Mouse (Mus musculus) heart, embryonic 14.5 days (tissue): ENCODE measurements around the gene Caskin1. TPM values are rescaled to one million over a fixed set of nuclear protein-coding genes. Genes with fewer than 3 reads are reported as not detected.
A peak's percentile ranks its signal among the peaks of the same experiment; 100 is the strongest.

Source experiments
- ATAC-seq: fragments of 200-750 bp; cut with Nextera tagmentation; 2 replicates; pipeline ENCODE4 v1.8.0; 2017; ENCODE audit warnings: low read depth, moderate TSS enrichment; ENCODE audit not compliant: insufficient number of reproducible peaks, insufficient read depth, low FRiP score
- H3K27ac ChIP-seq, 2 experiments: fragments of 200-500 bp in 1 of 2; fragments of 300-500 bp in 1 of 2; sonication (generic) in 1 of 2; replicated peaks in 1 of 2; 2 replicates each; pipeline ENCODE4 v1.5.1; 2012 to 2014; ENCODE audit warnings: low read depth in 2 of 2, low read length in 2 of 2, control low read depth in 1 of 2, mild to moderate bottlenecking in 1 of 2, mixed read lengths in 1 of 2; ENCODE audit not compliant: control insufficient read depth in 1 of 2, insufficient read depth in 1 of 2
- H3K27me3 ChIP-seq: fragments of 300-500 bp; sonication (generic); 2 replicates; pipeline ENCODE4 v1.6.1; 2014; ENCODE audit warnings: mild to moderate bottlenecking, low read length, control low read depth; ENCODE audit not compliant: control insufficient read depth, insufficient read depth
- H3K36me3 ChIP-seq: fragments of 300-500 bp; sonication (generic); 2 replicates; pipeline ENCODE4 v1.6.1; 2014; ENCODE audit warnings: mild to moderate bottlenecking, control low read depth, low read length, mixed read lengths; ENCODE audit not compliant: control insufficient read depth, insufficient read depth
- H3K4me1 ChIP-seq, 2 experiments: fragments of 200-500 bp in 1 of 2; fragments of 300-500 bp in 1 of 2; sonication (generic) in 1 of 2; 2 replicates each; pipeline ENCODE4 v1.6.1; 2012 to 2014; ENCODE audit warnings: low read length in 2 of 2, control low read depth in 1 of 2, mixed read lengths in 1 of 2; ENCODE audit not compliant: control insufficient read depth in 2 of 2, insufficient read depth in 2 of 2
- H3K4me2 ChIP-seq: fragments of 300-500 bp; sonication (generic); 2 replicates; pipeline ENCODE4 v1.6.1; 2014; ENCODE audit warnings: mild to moderate bottlenecking, low read length
- H3K4me3 ChIP-seq, 2 experiments: fragments of 200-500 bp in 1 of 2; fragments of 300-500 bp in 1 of 2; sonication (generic) in 1 of 2; 2 replicates each; pipeline ENCODE4 v1.5.1; 2012 to 2014; ENCODE audit warnings: low read length in 2 of 2, mild to moderate bottlenecking in 2 of 2, control low read depth in 1 of 2, low read depth in 1 of 2, moderate library complexity in 1 of 2; ENCODE audit not compliant: control insufficient read depth in 1 of 2, insufficient read depth in 1 of 2
- H3K9ac ChIP-seq: fragments of 300-500 bp; sonication (generic); 2 replicates; pipeline ENCODE4 v1.6.1; 2014; ENCODE audit warnings: mild to moderate bottlenecking, low read length
- H3K9me3 ChIP-seq: fragments of 300-500 bp; sonication (generic); 2 replicates; pipeline ENCODE4 v1.6.1; 2016; ENCODE audit warnings: low read length, control low read depth; ENCODE audit not compliant: control insufficient read depth
- WGBS: fragments of 180-500 bp; shearing (Covaris S2); extraction: QIAGEN DNeasy Blood & Tissue Kit; methylation state at CpG from one replicate; pipeline ENCODE4 v1.1.7; 2014; 5-methylcytosine and 5-hydroxymethylcytosine counted together
- polyA plus RNA-seq: library from polyadenylated mRNA; unstranded; fragments of >200 nt; fragmentation: Nextera tagmentation; extraction: Ambion mirVana; gene quantifications from 2 replicates; pipeline ENCODE4 v1.2.1, GENCODE M21; 2014

The Caskin1 gene
- polyA plus RNA-seq, 1 experiment from 2014 or later = 0.26 TPM

- Histone ChIP-seq H3K36me3 (peaks cover 15% of the 10 kb centered on the region), H3K9ac (no peak overlapping the region), H3K4me1 (peaks cover 6 to 7% of the 10 kb centered on the region in 2 experiments; a peak in 3 of 4 replicates), H3K27me3 (no peaks in the 10 kb centered on the region), H3K4me2 (no peak overlapping the region), H3K27ac (no peak overlapping the region), H3K4me3 (no peak overlapping the region), H3K9me3 (no peaks in the 10 kb centered on the region)
- WGBS = 88% methylated on average over 10 of the region's 10 CpGs
- no peak for ATAC-seq
These were observed 15.7 kb downstream of the Caskin1 start for GRCm38 (mm10) chr17:24504085-24504484.

GRCm38 (mm10) chr17:24505286-24505955 is 17.0 kb downstream of the Caskin1 start:
- H3K4me3 ChIP-seq = no peak overlapping the region
- H3K36me3 ChIP-seq = peaks cover 28% of the 10 kb centered on the region
- WGBS = 89% methylated on average over 29 of the region's 30 CpGs
- no peaks in the 10 kb centered on the region for H3K27me3 ChIP-seq
- H3K4me2 ChIP-seq = no peak overlapping the region
- no peak for ATAC-seq
- no peak overlapping the region for H3K9ac ChIP-seq
- no peaks in the 10 kb centered on the region for H3K9me3 ChIP-seq
- H3K4me1 ChIP-seq = peaks cover 6 to 7% of the 10 kb centered on the region in 2 experiments; a peak in 3 of 4 replicates
- no peak overlapping the region for H3K27ac ChIP-seq

GRCm38 (mm10) chr17:24506332-24507070 is 18.1 kb downstream of the Caskin1 start:
- 18% methylated on average over 36 of the region's 36 CpGs for WGBS
- H3K4me2 ChIP-seq = peak overlapping the region; percentile 62
- H3K27ac ChIP-seq = no peak overlapping the region
- H3K4me3 ChIP-seq = peak overlapping the region; percentile 25 to 27
- H3K9me3 ChIP-seq = no peaks in the 10 kb centered on the region
- peaks cover 6 to 7% of the 10 kb centered on the region in 2 experiments; a peak in 3 of 4 replicates for H3K4me1 ChIP-seq
- no peaks in the 10 kb centered on the region for H3K27me3 ChIP-seq
- peak overlapping the region; percentile 27; the same call in 1 of the 2 replicates for H3K9ac ChIP-seq
- H3K36me3 ChIP-seq = peaks cover 39% of the 10 kb centered on the region
- ATAC-seq = no peak

GRCm38 (mm10) chr17:24507129-24507664 is 18.8 kb downstream of the Caskin1 start:
- H3K27ac ChIP-seq = no peak overlapping the region
- H3K9me3 ChIP-seq = no peaks in the 10 kb centered on the region
- no peaks in the 10 kb centered on the region for H3K27me3 ChIP-seq
- 0 out of 2 replicates have a peak, but pooled peaks have one; percentile 7 for ATAC-seq
- 0 out of 4 replicates have a peak overlapping the region, but pooled peaks of 1 of the 2 experiments have one; percentile 25 for H3K4me3 ChIP-seq
- H3K9ac ChIP-seq = no peak overlapping the region
- peaks cover 46% of the 10 kb centered on the region for H3K36me3 ChIP-seq
- H3K4me1 ChIP-seq = peaks cover 6 to 7% of the 10 kb centered on the region in 2 experiments; a peak in 3 of 4 replicates
- peak overlapping the region; percentile 62 for H3K4me2 ChIP-seq
- WGBS = 48% methylated on average over 19 of the region's 19 CpGs

GRCm38 (mm10) chr17:24507806-24508460 is 19.5 kb downstream of the Caskin1 start:
- Histone ChIP-seq H3K9ac (no peak overlapping the region), H3K36me3 (peaks cover 50% of the 10 kb centered on the region), H3K9me3 (no peaks in the 10 kb centered on the region), H3K4me3 (no peak overlapping the region), H3K4me2 (no peak overlapping the region), H3K27me3 (no peaks in the 10 kb centered on the region), H3K27ac (no peak overlapping the region), H3K4me1 (peaks cover 6 to 7% of the 10 kb centered on the region in 2 experiments; a peak in 3 of 4 replicates)
- 81% methylated on average over 12 of the region's 12 CpGs for WGBS
- no peak for ATAC-seq

- ATAC-seq = 0 out of 2 replicates have a peak, but pooled peaks have one; percentile 4
- peaks cover 88% of the 10 kb centered on the region for H3K36me3 ChIP-seq
These were observed 25.2 kb downstream of the Caskin1 start for GRCm38 (mm10) chr17:24513609-24514008.

More at GRCm38 (mm10) chr17:24513609-24514008, 25.2 kb downstream of the Caskin1 start:
- 44% methylated on average over 5 of the region's 5 CpGs for WGBS
- H3K4me3 ChIP-seq = no peak overlapping the region
- no peak overlapping the region for H3K4me2 ChIP-seq
- H3K27ac ChIP-seq = no peak overlapping the region
- H3K9ac ChIP-seq = no peak overlapping the region
- H3K27me3 ChIP-seq = no peaks in the 10 kb centered on the region
- no peaks in the 10 kb centered on the region for H3K9me3 ChIP-seq
- peaks cover 0 to 5% of the 10 kb centered on the region in 2 experiments; a peak in 1 of 4 replicates for H3K4me1 ChIP-seq
